Mouse (Mus musculus): ENCODE data around the gene Ccdc124. TPM values are rescaled to one million over a fixed set of nuclear protein-coding genes. Genes with fewer than 3 reads are reported as not detected.

Gene Ccdc124
- polyA plus RNA-seq, 1 experiment from 2014 or later = 109 TPM

DNA sequence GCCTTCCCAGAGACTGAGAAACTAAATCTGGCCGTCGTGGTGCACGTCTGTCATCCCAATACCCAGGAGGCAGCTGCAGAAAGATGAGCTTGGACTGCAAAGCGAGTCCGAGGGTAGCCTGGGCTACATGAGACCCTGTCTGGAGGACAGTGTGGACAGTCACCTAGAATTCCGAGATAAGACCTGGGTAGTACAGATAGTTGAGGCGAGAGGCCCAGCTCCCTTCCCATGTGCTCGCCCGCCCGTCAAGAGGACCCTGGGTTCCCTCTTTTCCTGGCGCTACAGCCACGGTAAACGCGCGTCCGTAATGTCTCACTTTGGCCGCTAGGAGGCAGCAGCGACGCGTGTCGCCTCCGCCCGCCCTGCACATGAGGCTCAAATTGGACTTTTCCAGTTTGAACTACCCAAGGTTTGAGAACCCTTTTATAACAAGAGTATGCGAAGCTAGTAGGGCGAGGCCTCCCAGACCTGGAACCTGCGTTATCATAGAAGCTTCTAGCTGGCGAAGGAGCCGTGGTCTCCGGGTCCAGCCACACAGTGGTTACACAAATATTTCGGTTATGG is 52.3 kb downstream of the Ccdc124 start:
- Histone ChIP-seq H3K36me3 (ENCODE audit: control insufficient read depth, insufficient read depth, low read length) (no peaks in the 10 kb centered on the region), H3K27me3 (ENCODE audit: control insufficient read depth, insufficient read depth, low read length) (peaks cover 30% of the 10 kb centered on the region), H3K27ac (ENCODE audit: low read depth, low read length) (no peak overlapping the region), H3K4me2 (no peak overlapping the region), H3K9ac (ENCODE audit: low read depth, low read length) (no peak overlapping the region), H3K4me1 (ENCODE audit: control insufficient read depth, insufficient read depth, low read length) (peaks cover 12% of the 10 kb centered on the region), H3K4me3 (ENCODE audit: low read depth, low read length) (no peak overlapping the region), H3K9me3 (replicated peaks; ENCODE audit: control insufficient read depth, low read length) (peaks cover 7% of the 10 kb centered on the region)
- 16% methylated on average over 30 of the region's 30 CpGs for WGBS (ENCODE audit: insufficient replicate concordance)
- 0 out of 2 replicates have a peak, but pooled peaks have one; percentile 8 for ATAC-seq (replicated peaks; ENCODE audit: insufficient number of reproducible peaks, low FRiP score, low TSS enrichment)

DNA sequence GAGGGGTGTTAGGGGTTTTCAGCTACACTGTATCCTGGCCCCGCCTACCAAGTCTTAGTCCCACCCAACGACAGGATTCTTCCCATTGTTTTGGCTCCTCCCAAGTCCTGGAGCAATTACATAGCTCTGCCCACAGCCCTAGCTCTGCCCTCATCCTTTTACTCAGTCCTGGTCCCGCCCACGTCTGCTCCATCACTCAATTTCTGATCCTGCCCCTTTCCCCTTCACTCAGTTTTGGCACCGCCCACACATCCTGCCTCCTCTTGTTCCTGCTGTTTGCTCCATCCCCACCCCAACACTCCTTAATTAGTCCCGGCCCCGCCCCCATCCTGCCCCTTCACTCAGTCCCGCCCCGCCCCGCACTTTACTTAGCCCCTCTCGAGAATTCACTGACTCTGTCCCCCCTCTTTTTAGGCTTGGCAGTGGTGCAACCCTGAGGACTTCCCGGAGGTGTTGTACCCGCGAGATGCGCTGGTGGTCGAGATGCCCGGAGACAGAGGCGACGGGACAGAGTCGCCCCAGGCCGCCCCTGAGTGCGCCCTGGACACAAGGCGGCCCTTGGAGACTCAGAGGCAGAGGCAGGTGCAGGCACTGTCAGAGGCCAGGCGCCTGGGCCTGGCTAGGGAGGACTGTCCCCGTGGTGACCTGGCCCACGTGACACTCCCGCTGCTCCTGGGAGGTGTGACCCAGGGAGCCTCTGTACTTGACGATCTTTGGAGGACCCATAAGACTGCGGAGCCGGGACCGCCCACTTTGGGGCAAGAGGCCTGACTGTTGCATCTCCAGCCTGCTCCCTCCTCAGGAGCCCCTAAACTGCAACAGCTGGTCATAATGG is 53.4 kb downstream of the Ccdc124 start:
- ATAC-seq (replicated peaks; ENCODE audit: insufficient number of reproducible peaks, low FRiP score, low TSS enrichment) = peak; percentile 67; the same call in 1 of the 2 replicates
- Histone ChIP-seq H3K4me1 (ENCODE audit: control insufficient read depth, insufficient read depth, low read length) (peaks cover 12% of the 10 kb centered on the region), H3K36me3 (ENCODE audit: control insufficient read depth, insufficient read depth, low read length) (no peaks in the 10 kb centered on the region), H3K4me3 (ENCODE audit: low read depth, low read length) (0 out of 2 replicates have a peak overlapping the region, but pooled peaks have one; percentile 12), H3K27me3 (ENCODE audit: control insufficient read depth, insufficient read depth, low read length) (peaks cover 40% of the 10 kb centered on the region), H3K9me3 (replicated peaks; ENCODE audit: control insufficient read depth, low read length) (peaks cover 7% of the 10 kb centered on the region), H3K27ac (ENCODE audit: low read depth, low read length) (no peak overlapping the region), H3K4me2 (peak overlapping the region; percentile 42), H3K9ac (ENCODE audit: low read depth, low read length) (0 out of 2 replicates have a peak overlapping the region, but pooled peaks have one; percentile 22)
- 4% methylated on average over 31 of the region's 31 CpGs for WGBS (ENCODE audit: insufficient replicate concordance)

Small RNAs within 50 kb of the gene (microRNA-seq; reads per million reads assigned to microRNA genes)
- 0.47 reads per million for gene Mir7067 (ENCODE audit: borderline number of aligned reads)

Other genes with a start within 250 kb of the Ccdc124 start
- gene Gdf15, start 241.5 kb downstream of the Ccdc124 start, polyA plus RNA-seq (2014; fragmentation: Nextera tagmentation; extraction: Ambion mirVana) = 0.26 and 0.37 TPM in 2 replicates
- 38.9 and 41.6 TPM in 2 replicates for gene Pgpep1, start 213.5 kb downstream of the Ccdc124 start, polyA plus RNA-seq (2014; fragmentation: Nextera tagmentation; extraction: Ambion mirVana)
- 296 and 308 TPM in 2 replicates for gene Lsm4, start 200.7 kb downstream of the Ccdc124 start, polyA plus RNA-seq (2014; fragmentation: Nextera tagmentation; extraction: Ambion mirVana)
- gene Jund, start 175.0 kb downstream of the Ccdc124 start, polyA plus RNA-seq (2014; fragmentation: Nextera tagmentation; extraction: Ambion mirVana) = 97.8 and 102 TPM in 2 replicates
- gene Iqcn, start 170.5 kb downstream of the Ccdc124 start, polyA plus RNA-seq (2014; fragmentation: Nextera tagmentation; extraction: Ambion mirVana) = not detected in 2 replicates
- gene Gm3336, start 155.4 kb downstream of the Ccdc124 start, polyA plus RNA-seq (2014; fragmentation: Nextera tagmentation; extraction: Ambion mirVana) = not detected in 2 replicates
- gene Pde4c, start 150.2 kb downstream of the Ccdc124 start, polyA plus RNA-seq (2014; fragmentation: Nextera tagmentation; extraction: Ambion mirVana) = not detected in 2 replicates
- 16.2 and 21.3 TPM in 2 replicates for gene Rab3a, start 119.3 kb downstream of the Ccdc124 start, polyA plus RNA-seq (2014; fragmentation: Nextera tagmentation; extraction: Ambion mirVana)
- 42.5 and 42.6 TPM in 2 replicates for gene Mpv17l2, start 113.0 kb downstream of the Ccdc124 start, polyA plus RNA-seq (2014; fragmentation: Nextera tagmentation; extraction: Ambion mirVana)
- 21.5 and 23.1 TPM in 2 replicates for gene Pik3r2, start 97.2 kb downstream of the Ccdc124 start, polyA plus RNA-seq (2014; fragmentation: Nextera tagmentation; extraction: Ambion mirVana)
- 7.8 and 8.5 TPM in 2 replicates for gene Mast3, start 68.9 kb downstream of the Ccdc124 start, polyA plus RNA-seq (2014; fragmentation: Nextera tagmentation; extraction: Ambion mirVana)
- 0.07 TPM in 1 of 2 replicates, not detected in the other for gene Il12rb1, start 65.5 kb downstream of the Ccdc124 start, polyA plus RNA-seq (2014; fragmentation: Nextera tagmentation; extraction: Ambion mirVana)
- 2.4 and 3.2 TPM in 2 replicates for gene Arrdc2, start 34.2 kb downstream of the Ccdc124 start, polyA plus RNA-seq (2014; fragmentation: Nextera tagmentation; extraction: Ambion mirVana)
- gene Kcnn1, start 10.7 kb downstream of the Ccdc124 start, polyA plus RNA-seq (2014; fragmentation: Nextera tagmentation; extraction: Ambion mirVana) = 0.55 and 1.1 TPM in 2 replicates
- gene Slc5a5, start 18.8 kb upstream of the Ccdc124 start, polyA plus RNA-seq (2014; fragmentation: Nextera tagmentation; extraction: Ambion mirVana) = 0.06 TPM in 1 of 2 replicates, not detected in the other
- 2,782 and 3,146 TPM in 2 replicates for gene Rpl18a, start 23.5 kb upstream of the Ccdc124 start, polyA plus RNA-seq (2014; fragmentation: Nextera tagmentation; extraction: Ambion mirVana)
- gene Map1s, start 32.0 kb upstream of the Ccdc124 start, polyA plus RNA-seq (2014; fragmentation: Nextera tagmentation; extraction: Ambion mirVana) = 26.0 and 31.1 TPM in 2 replicates

All from heart, embryonic 11.5 days (tissue).